In the genomic region with DNA sequence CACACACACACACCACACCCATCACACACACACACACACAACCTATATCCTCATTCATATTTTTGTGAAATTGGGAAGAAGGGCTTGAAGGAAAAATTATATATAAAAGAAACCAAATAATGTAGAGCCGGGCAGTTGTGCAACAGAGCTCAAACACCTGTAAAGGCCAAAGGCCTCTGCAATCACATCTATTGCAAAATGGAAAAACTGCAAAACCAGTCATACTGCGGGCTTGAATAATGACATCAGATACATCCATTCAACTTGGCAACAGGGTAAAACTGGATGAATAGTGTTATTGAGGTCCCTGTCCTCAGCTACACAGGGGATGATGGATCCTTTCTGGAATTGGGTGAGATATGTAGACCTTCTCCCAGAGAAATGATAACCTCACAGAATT, we compare ENCODE assay signal across 32 mouse cellular contexts. TPM values are rescaled to one million over a fixed set of nuclear protein-coding genes. Genes with fewer than 3 reads are reported as not detected.
A peak's percentile ranks its signal among the peaks of the same experiment; 100 is the strongest.
DNase-seq lines count a peak whose midpoint lies in the region; ATAC-seq and TF ChIP-seq lines count a peak whose summit lies in the region.
"Had no signal": no experiment of that assay in that cellular context is flagged by ENCODE, and none has a peak within 500 bp of the region (broad histone marks: within the 10 kb centered on the region; RNA-seq: fewer than 3 reads in every experiment).

No protein-coding gene starts in this region.

- H3K9ac ChIP-seq in hindbrain, embryonic 16.5 days (ENCODE audit: low read depth, low read length): no peak overlapping the region
- H3K9ac ChIP-seq: embryonic facial prominence, embryonic 12.5 days; forebrain, embryonic 15.5 days; heart, embryonic 13.5 days; hindbrain, embryonic 14.5 days; liver, embryonic 13.5 days; midbrain, embryonic 13.5 days; stomach, embryonic 15.5 days had no signal

- no peaks in the 10 kb centered on the region for H3K36me3 ChIP-seq in hindbrain, embryonic 16.5 days (ENCODE audit: control insufficient read depth, insufficient read depth, low read length)
- H3K36me3 ChIP-seq: embryonic facial prominence, embryonic 12.5 days; forebrain, embryonic 10.5 days; forebrain, embryonic 15.5 days; heart, embryonic 13.5 days; midbrain, embryonic 13.5 days; stomach, embryonic 15.5 days had no signal

- ATAC-seq in megakaryocyte, adult 5-6 weeks (ENCODE audit: poor library complexity, severe bottlenecking): 0 out of 2 replicates have a peak, but pooled peaks have one; percentile 38
- ATAC-seq in hindbrain, embryonic 16.5 days: no peak
- ATAC-seq: activated CD4-positive, CD25-positive, alpha-beta regulatory T cell, adult 4 months; forebrain, embryonic 15.5 days; inflammation-experienced regulatory T-cells, adult 6 months; midbrain, embryonic 13.5 days had no signal

- DNase-seq in heart, adult 11 months: peak; percentile 74
- no peak for DNase-seq in heart, adult 8-10 months (ENCODE audit: low spot score)
- peak; percentile 10 to 50 for DNase-seq in lung, adult 18-20 months
- DNase-seq in lung, adult 2 months: no peak
- peak; percentile 85 for DNase-seq in fat pad, adult 2 months (ENCODE audit: extremely low read depth, low read depth, low spot score)
- DNase-seq: adrenal gland, adult 2 months; adrenal gland, postnatal 36 days; cerebellum, adult 11 months; cerebellum, adult 9-11 months; embryo, embryonic 11 days; gastrocnemius, postnatal 25 days; heart, adult 2 months; heart, postnatal 10 days; kidney, adult 8-10 months; kidney, postnatal 4 days; layer of hippocampus, adult 9-11 months; liver, embryonic 13.5 days; retina, postnatal 1 day; right cerebral cortex, postnatal 14 days had no signal

- H3K27me3 ChIP-seq in hindbrain, embryonic 16.5 days (replicated peaks; ENCODE audit: control insufficient read depth, insufficient read depth, low read length): no peaks in the 10 kb centered on the region
- H3K27me3 ChIP-seq: CH12.LX; embryonic facial prominence, embryonic 12.5 days; forebrain, embryonic 15.5 days; heart, embryonic 13.5 days; liver, embryonic 13.5 days; midbrain, embryonic 13.5 days; stomach, embryonic 15.5 days had no signal

- H3K9me3 ChIP-seq in hindbrain, embryonic 16.5 days (ENCODE audit: control insufficient read depth, low read length): no peaks in the 10 kb centered on the region
- H3K9me3 ChIP-seq: embryonic facial prominence, embryonic 12.5 days; forebrain, embryonic 10.5 days; forebrain, embryonic 15.5 days; heart, embryonic 13.5 days; liver, embryonic 13.5 days; midbrain, embryonic 13.5 days; stomach, embryonic 15.5 days had no signal

- no peak overlapping the region for H3K4me3 ChIP-seq in lung, adult 2 months (replicated peaks; ENCODE audit: extremely low read depth, low read depth, low read length)
- no peak overlapping the region for H3K4me3 ChIP-seq in hindbrain, embryonic 16.5 days (ENCODE audit: low read length)
- H3K4me3 ChIP-seq: embryonic facial prominence, embryonic 12.5 days; forebrain, embryonic 10.5 days; forebrain, embryonic 15.5 days; heart, adult 2 months; heart, embryonic 13.5 days; liver, embryonic 13.5 days; midbrain, embryonic 13.5 days; stomach, embryonic 15.5 days had no signal

- no peak overlapping the region for H3K4me2 ChIP-seq in hindbrain, embryonic 16.5 days (ENCODE audit: low read length)
- H3K4me2 ChIP-seq: embryonic facial prominence, embryonic 12.5 days; forebrain, embryonic 15.5 days; heart, embryonic 13.5 days; hindbrain, embryonic 14.5 days; liver, embryonic 13.5 days; midbrain, embryonic 13.5 days; stomach, embryonic 15.5 days had no signal

- 60% methylated on average over 2 of the region's 2 CpGs for WGBS in lung, adult 2 months
- 96% methylated on average over 2 of the region's 2 CpGs for WGBS in hindbrain, embryonic 16.5 days

- H3K4me1 ChIP-seq in lung, adult 2 months (ENCODE audit: control insufficient read depth, insufficient read depth, low read length): no peaks in the 10 kb centered on the region
- H3K4me1 ChIP-seq in hindbrain, embryonic 16.5 days (ENCODE audit: control insufficient read depth, insufficient read depth, low read depth, low read length): no peaks in the 10 kb centered on the region
- H3K4me1 ChIP-seq: embryonic facial prominence, embryonic 12.5 days; forebrain, embryonic 10.5 days; liver, embryonic 13.5 days; midbrain, embryonic 13.5 days; stomach, embryonic 15.5 days had no signal

- TF ChIP-seq CTCF in lung, adult 2 months (IDR thresholded peaks at IDR 0.05; ENCODE audit: insufficient read depth, low read length): no peak

- no peak for TF ChIP-seq POLR2A in lung, adult 2 months (IDR thresholded peaks at IDR 0.05; ENCODE audit: borderline replicate concordance, extremely low read depth, low read depth, low read length)

- H3K27ac ChIP-seq in hindbrain, embryonic 16.5 days (ENCODE audit: low read depth, low read length): no peak overlapping the region
- H3K27ac ChIP-seq: embryonic facial prominence, embryonic 12.5 days; forebrain, embryonic 10.5 days; forebrain, embryonic 15.5 days; heart, adult 2 months; heart, embryonic 13.5 days; hindbrain, embryonic 14.5 days; kidney, postnatal 0 days; liver, embryonic 13.5 days; midbrain, embryonic 13.5 days; stomach, embryonic 15.5 days had no signal

RNA-seq across cellular contexts. Expression of a gene that starts 13.3 kb away (rescaled TPM):
- total RNA-seq in heart, adult 8-10 months (2022): 10 to 100 TPM; 28.7 to 31.0 (median 29.4) TPM
- polyA plus RNA-seq in lung, adult 2 months (2012; rRNA removed): 27.8 and 29.2 TPM in 2 replicates
- total RNA-seq in megakaryocyte, adult 5-6 weeks (2015): 71.5 and 74.4 TPM in 2 replicates
- 28.4 and 61.9 TPM in 2 replicates for total RNA-seq in megakaryocyte, adult 5-6 weeks (2017)
- 11.5 and 12.4 TPM in 2 replicates for polyA plus RNA-seq in hindbrain, embryonic 16.5 days (2015; fragmentation: Nextera tagmentation; extraction: Ambion mirVana)

Comparison
In these comparisons a context has a peak if more than half of its experiments do, and no peak if none do; other contexts are left out.
1. DNase-seq: peak in heart, adult 11 months (single experiment), lung, adult 18-20 months (2 of 2) and fat pad, adult 2 months (single experiment); none in heart, adult 8-10 months (single experiment) and lung, adult 2 months (single experiment).